Mouse (Mus musculus): Measurements from ENCODE around the gene Tcf25.

- TF ChIP-seq EP300 (IDR thresholded peaks at IDR 0.05; ENCODE audit: insufficient read depth, low read depth, low read length), result no peak
- peak; percentile 72 for TF ChIP-seq CTCF (IDR thresholded peaks at IDR 0.05; ENCODE audit: low read depth, low read length)
- TF ChIP-seq POLR2A (IDR thresholded peaks at IDR 0.05; ENCODE audit: insufficient read depth, low read length), result no peak
These were observed 20.8 kb upstream of the Tcf25 start for GRCm38 (mm10) chr8:123352786-123353185.
